Mouse (Mus musculus) ES-E14 (cell line): ENCODE measurements around the gene Cubn. TPM values are rescaled to one million over a fixed set of nuclear protein-coding genes. Genes with fewer than 3 reads are reported as not detected.

ENCODE experiments used
- DNase-seq: peaks from one replicate; pipeline ENCODE4 v3.0.0-alpha.2; 2013; ENCODE audit warnings: low read depth, low spot score
- H3K27ac ChIP-seq: 2 replicates; pipeline ENCODE4 v1.5.1; 2012; ENCODE audit warnings: low read depth, mild to moderate bottlenecking, low read length, moderate library complexity, mixed read lengths; ENCODE audit not compliant: poor library complexity, insufficient read depth, severe bottlenecking
- H3K36me3 ChIP-seq: 2 replicates; pipeline ENCODE4 v1.6.1; 2012; ENCODE audit warnings: mild to moderate bottlenecking, low read length, moderate library complexity, mixed read lengths; ENCODE audit not compliant: control insufficient read depth, poor library complexity, insufficient read depth, severe bottlenecking
- H3K4me1 ChIP-seq, 2 experiments: fragments of 150-350 bp in 1 of 2; sonication (generic) in 1 of 2; 2 replicates each; pipeline ENCODE4 v1.6.1; 2012; ENCODE audit warnings: low read length in 2 of 2, mild to moderate bottlenecking in 1 of 2, mixed read lengths in 1 of 2; ENCODE audit not compliant: control insufficient read depth in 2 of 2, insufficient read depth in 2 of 2, poor library complexity in 1 of 2
- H3K4me3 ChIP-seq, 2 experiments: fragments of 150-350 bp in 1 of 2; sonication (generic) in 1 of 2; 2 replicates each; pipeline ENCODE4 v1.5.1; 2012; ENCODE audit warnings: low read length in 2 of 2, low read depth in 1 of 2, mild to moderate bottlenecking in 1 of 2, mixed read lengths in 1 of 2; ENCODE audit not compliant: insufficient read depth in 1 of 2, poor library complexity in 1 of 2, severe bottlenecking in 1 of 2
- H3K9ac ChIP-seq: 2 replicates; pipeline ENCODE4 v1.6.1; 2012; ENCODE audit warnings: low read depth, mild to moderate bottlenecking, low read length, mixed read lengths; ENCODE audit not compliant: poor library complexity, insufficient read depth, severe bottlenecking
- H3K9me3 ChIP-seq: fragments of 150-350 bp; sonication (generic); 2 replicates; pipeline ENCODE4 v1.6.1; 2012; ENCODE audit warnings: low read depth, mild to moderate bottlenecking, low read length; ENCODE audit not compliant: control insufficient read depth, insufficient read depth
- CHD2 ChIP-seq: IDR thresholded peaks from 2 replicates; pipeline ENCODE4 v1.6.1; 2014; ENCODE audit warnings: mild to moderate bottlenecking, low read depth, low read length, inconsistent platforms
- HCFC1 ChIP-seq: IDR thresholded peaks from 2 replicates; pipeline ENCODE4 v1.6.1; 2012; ENCODE audit warnings: low read length, inconsistent platforms, borderline replicate concordance; ENCODE audit not compliant: insufficient read depth
- MAFK ChIP-seq: IDR thresholded peaks from 2 replicates; pipeline ENCODE4 v1.6.1; 2014; ENCODE audit warnings: mild to moderate bottlenecking, low read depth, low read length, inconsistent platforms; ENCODE audit not compliant: insufficient read depth
- ZC3H11A ChIP-seq: IDR thresholded peaks from 2 replicates; pipeline ENCODE4 v1.6.1; 2012; ENCODE audit warnings: low read depth, mild to moderate bottlenecking, inconsistent platforms, low read length, borderline replicate concordance
- ZNF384 ChIP-seq: IDR thresholded peaks from 2 replicates; pipeline ENCODE4 v1.6.1; 2012; ENCODE audit warnings: low read depth, low read length, inconsistent platforms
- in situ Hi-C, 2 experiments: fragments of 600-800 bp; cut with MboI; formaldehyde crosslinking; loops; one replicate each; pipeline ENCODE4 v1.15.1; 2025; ENCODE audit warnings: low sequenced_read_pairs in 2 of 2, inconsistent platforms in 1 of 2; ENCODE audit not compliant: unreplicated experiment in 2 of 2
- total RNA-seq: library from RNA; depleted of rRNA; stranded (reverse); fragments of 300-350 nt; gene quantifications from 2 replicates; pipeline ENCODE4 v1.2.3, GENCODE M21; 2012

Cubn gene
- total RNA-seq, 1 experiment = 18.2 TPM

- TF ChIP-seq MAFK = no peak
- no peak for TF ChIP-seq ZC3H11A
- no peak for TF ChIP-seq ZNF384
- TF ChIP-seq HCFC1 = no peak
- TF ChIP-seq CHD2 = no peak
- Histone ChIP-seq H3K36me3 (no peaks in the 10 kb centered on the region), H3K9me3 (no peaks in the 10 kb centered on the region), H3K4me1 (no peaks in the 10 kb centered on the region), H3K4me3 (no peak overlapping the region), H3K27ac (no peak overlapping the region), H3K9ac (no peak overlapping the region)
- in situ Hi-C loops = no loop called here
- no peak for DNase-seq
Measured at GRCm38 (mm10) chr2:13490480-13490879, 1.1 kb downstream of the Cubn start.

GRCm38 (mm10) chr2:13486470-13486869 lies 5.1 kb downstream of the Cubn start:
- no peaks in the 10 kb centered on the region for H3K36me3 ChIP-seq
- H3K4me3 ChIP-seq = no peak overlapping the region
- no peak overlapping the region for H3K9ac ChIP-seq
- in situ Hi-C loops = no loop called here
- no peak overlapping the region for H3K27ac ChIP-seq
- no peak for DNase-seq
- TF ChIP-seq ZC3H11A = no peak
- TF ChIP-seq ZNF384 = no peak
- TF ChIP-seq CHD2 = no peak
- no peak for TF ChIP-seq MAFK
- TF ChIP-seq HCFC1 = no peak
- no peaks in the 10 kb centered on the region for H3K9me3 ChIP-seq
- H3K4me1 ChIP-seq = no peaks in the 10 kb centered on the region

GRCm38 (mm10) chr2:13484566-13484965 lies 7.0 kb downstream of the Cubn start:
- Histone ChIP-seq H3K4me3 (no peak overlapping the region), H3K36me3 (no peaks in the 10 kb centered on the region), H3K9ac (no peak overlapping the region), H3K27ac (no peak overlapping the region), H3K9me3 (no peaks in the 10 kb centered on the region), H3K4me1 (no peaks in the 10 kb centered on the region)
- in situ Hi-C loops = no loop called here
- TF ChIP-seq HCFC1 (no peak), ZC3H11A (no peak), ZNF384 (no peak), CHD2 (no peak), MAFK (no peak)
- DNase-seq = no peak

- Histone ChIP-seq H3K9me3 (no peaks in the 10 kb centered on the region), H3K27ac (no peak overlapping the region), H3K4me3 (no peak overlapping the region), H3K36me3 (no peaks in the 10 kb centered on the region), H3K4me1 (no peaks in the 10 kb centered on the region), H3K9ac (no peak overlapping the region)
- in situ Hi-C loops = no loop called here
- DNase-seq = no peak
- no peak for TF ChIP-seq ZNF384
- TF ChIP-seq ZC3H11A = no peak
- TF ChIP-seq HCFC1 = no peak
- no peak for TF ChIP-seq CHD2
- TF ChIP-seq MAFK = no peak
Measured at GRCm38 (mm10) chr2:13480744-13481143, 10.9 kb downstream of the Cubn start.

- no peak overlapping the region for H3K27ac ChIP-seq
- in situ Hi-C loops = no loop called here
- no peak for DNase-seq
- H3K4me1 ChIP-seq = no peaks in the 10 kb centered on the region
- H3K9ac ChIP-seq = no peak overlapping the region
- H3K4me3 ChIP-seq = no peak overlapping the region
- no peaks in the 10 kb centered on the region for H3K9me3 ChIP-seq
- TF ChIP-seq ZNF384 = no peak
- no peak for TF ChIP-seq CHD2
- H3K36me3 ChIP-seq = no peaks in the 10 kb centered on the region
Measured at GRCm38 (mm10) chr2:13479165-13479564, 12.4 kb downstream of the Cubn start.
